Mouse (Mus musculus): ENCODE measurements around the gene Gmfb. TPM values are rescaled to one million over a fixed set of nuclear protein-coding genes. Genes with fewer than 3 reads are reported as not detected.

Gene Gmfb
- polyA plus RNA-seq, 1 experiment: 114 TPM

- no peak overlapping the region for H3K9ac ChIP-seq (ENCODE audit: low read depth, poor library complexity, severe bottlenecking)
- H3K4me3 ChIP-seq (ENCODE audit: low read depth, low read length): no peak overlapping the region
- H3K4me1 ChIP-seq (ENCODE audit: control insufficient read depth, insufficient read depth, low read length): no peaks in the 10 kb centered on the region
- no peaks in the 10 kb centered on the region for H3K9me3 ChIP-seq (replicated peaks; ENCODE audit: control insufficient read depth, insufficient read depth, low read length, poor library complexity, severe bottlenecking)
- peaks cover 10% of the 10 kb centered on the region for H3K36me3 ChIP-seq (ENCODE audit: control insufficient read depth, insufficient read depth, low read length, poor library complexity, severe bottlenecking)
- no peak overlapping the region for H3K27ac ChIP-seq (ENCODE audit: insufficient read depth, low read length)
- H3K27me3 ChIP-seq (ENCODE audit: control insufficient read depth, insufficient read depth, low read length, poor library complexity, severe bottlenecking): no peaks in the 10 kb centered on the region
- TF ChIP-seq CTCF (IDR thresholded peaks at IDR 0.05; ENCODE audit: low read depth, low read length) (no peak), EP300 (IDR thresholded peaks at IDR 0.05; ENCODE audit: insufficient read depth, low read depth, low read length) (no peak), POLR2A (IDR thresholded peaks at IDR 0.05; ENCODE audit: insufficient read depth, low read length) (no peak)
Measured at GRCm38 (mm10) chr14:46767116-46767515, 54.9 kb downstream of the Gmfb start.

- Histone ChIP-seq H3K27ac (ENCODE audit: insufficient read depth, low read length) (no peak overlapping the region), H3K9me3 (replicated peaks; ENCODE audit: control insufficient read depth, insufficient read depth, low read length, poor library complexity, severe bottlenecking) (no peaks in the 10 kb centered on the region), H3K36me3 (ENCODE audit: control insufficient read depth, insufficient read depth, low read length, poor library complexity, severe bottlenecking) (no peaks in the 10 kb centered on the region), H3K4me1 (ENCODE audit: control insufficient read depth, insufficient read depth, low read length) (no peaks in the 10 kb centered on the region), H3K4me3 (ENCODE audit: low read depth, low read length) (peak overlapping the region; percentile 35), H3K9ac (ENCODE audit: low read depth, poor library complexity, severe bottlenecking) (peak overlapping the region; percentile 78), H3K27me3 (ENCODE audit: control insufficient read depth, insufficient read depth, low read length, poor library complexity, severe bottlenecking) (no peaks in the 10 kb centered on the region)
- TF ChIP-seq POLR2A (IDR thresholded peaks at IDR 0.05; ENCODE audit: insufficient read depth, low read length) (no peak), EP300 (IDR thresholded peaks at IDR 0.05; ENCODE audit: insufficient read depth, low read depth, low read length) (no peak), CTCF (IDR thresholded peaks at IDR 0.05; ENCODE audit: low read depth, low read length) (no peak)
Measured at GRCm38 (mm10) chr14:46761186-46761585, 60.9 kb downstream of the Gmfb start.

GRCm38 (mm10) chr14:46760355-46761029 lies 61.5 kb downstream of the Gmfb start, which contains the start of gene Cdkn3:
Gene Cdkn3, plus strand, starts transcription at chr14:46760541.
- H3K27ac ChIP-seq (ENCODE audit: insufficient read depth, low read length): no peak within 1 kb of the TSS
- no peaks in the 10 kb centered on the region for H3K36me3 ChIP-seq (ENCODE audit: control insufficient read depth, insufficient read depth, low read length, poor library complexity, severe bottlenecking)
- peak within 1 kb of the TSS; percentile 74 for H3K4me3 ChIP-seq (ENCODE audit: low read depth, low read length)
- H3K9ac ChIP-seq (ENCODE audit: low read depth, poor library complexity, severe bottlenecking): peak within 1 kb of the TSS; percentile 78
- TF ChIP-seq POLR2A (IDR thresholded peaks at IDR 0.05; ENCODE audit: insufficient read depth, low read length) (peak; percentile 21), EP300 (IDR thresholded peaks at IDR 0.05; ENCODE audit: insufficient read depth, low read depth, low read length) (no peak), CTCF (IDR thresholded peaks at IDR 0.05; ENCODE audit: low read depth, low read length) (no peak)
- H3K27me3 ChIP-seq (ENCODE audit: control insufficient read depth, insufficient read depth, low read length, poor library complexity, severe bottlenecking): no peaks in the 10 kb centered on the region
- H3K9me3 ChIP-seq (replicated peaks; ENCODE audit: control insufficient read depth, insufficient read depth, low read length, poor library complexity, severe bottlenecking): no peaks in the 10 kb centered on the region
- H3K4me1 ChIP-seq (ENCODE audit: control insufficient read depth, insufficient read depth, low read length): no peaks in the 10 kb centered on the region

- Histone ChIP-seq H3K36me3 (ENCODE audit: control insufficient read depth, insufficient read depth, low read length, poor library complexity, severe bottlenecking) (no peaks in the 10 kb centered on the region), H3K9me3 (replicated peaks; ENCODE audit: control insufficient read depth, insufficient read depth, low read length, poor library complexity, severe bottlenecking) (no peaks in the 10 kb centered on the region), H3K4me3 (ENCODE audit: low read depth, low read length) (no peak overlapping the region), H3K27ac (ENCODE audit: insufficient read depth, low read length) (no peak overlapping the region), H3K9ac (ENCODE audit: low read depth, poor library complexity, severe bottlenecking) (no peak overlapping the region), H3K27me3 (ENCODE audit: control insufficient read depth, insufficient read depth, low read length, poor library complexity, severe bottlenecking) (no peaks in the 10 kb centered on the region), H3K4me1 (ENCODE audit: control insufficient read depth, insufficient read depth, low read length) (no peaks in the 10 kb centered on the region)
- TF ChIP-seq CTCF (IDR thresholded peaks at IDR 0.05; ENCODE audit: low read depth, low read length) (no peak), EP300 (IDR thresholded peaks at IDR 0.05; ENCODE audit: insufficient read depth, low read depth, low read length) (no peak), POLR2A (IDR thresholded peaks at IDR 0.05; ENCODE audit: insufficient read depth, low read length) (no peak)
Measured at GRCm38 (mm10) chr14:46759970-46760354, 62.1 kb downstream of the Gmfb start.

Other genes starting within 250 kb of the Gmfb start
- 26.9 and 31.8 TPM in 2 replicates for gene Cdkn3, start 61.7 kb downstream of the Gmfb start, polyA plus RNA-seq (2011; ENCODE audit: insufficient read depth, insufficient read length, low read depth, missing spikeins)
- 148 and 163 TPM in 2 replicates for gene Cnih1, start 33.8 kb downstream of the Gmfb start, polyA plus RNA-seq (2011; ENCODE audit: insufficient read depth, insufficient read length, low read depth, missing spikeins)
- gene Cgrrf1, start 9.9 kb upstream of the Gmfb start, polyA plus RNA-seq (2011; ENCODE audit: insufficient read depth, insufficient read length, low read depth, missing spikeins): 12.4 and 15.2 TPM in 2 replicates
- 17.6 and 20.9 TPM in 2 replicates for gene Samd4, start 60.6 kb upstream of the Gmfb start, polyA plus RNA-seq (2011; ENCODE audit: insufficient read depth, insufficient read length, low read depth, missing spikeins)

All from ES-Bruce4 (cell line).